Mouse (Mus musculus): ENCODE measurements at regions not wholly inside any gene's neighbourhood (a gene's known extent, or its start where the extent isn't known, plus 50 kb on each side); places are given as distances from the start of the nearest gene placed in this dataset.

DNA sequence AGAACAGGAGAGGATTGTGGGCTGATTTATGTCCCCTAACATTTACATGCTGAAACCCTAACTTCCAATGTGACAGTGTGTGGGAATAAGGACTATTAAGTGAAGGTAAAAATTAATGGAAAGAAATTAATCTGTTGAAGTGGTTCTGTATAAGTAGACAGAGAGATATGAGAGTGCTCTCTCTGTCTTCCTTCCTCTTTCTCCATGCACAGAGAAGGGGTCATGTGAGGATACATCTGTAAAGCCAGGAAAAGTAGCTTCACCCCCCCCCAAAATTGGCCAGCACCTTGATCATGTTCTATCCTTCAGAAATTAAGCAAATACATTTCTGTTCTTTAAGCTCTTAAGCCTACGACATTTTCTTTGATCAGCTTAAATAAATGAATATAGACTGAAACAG is 268.6 kb upstream of the Ccdc54 start:
- no peak for ATAC-seq (replicated peaks; ENCODE audit: poor library complexity, severe bottlenecking)

DNA sequence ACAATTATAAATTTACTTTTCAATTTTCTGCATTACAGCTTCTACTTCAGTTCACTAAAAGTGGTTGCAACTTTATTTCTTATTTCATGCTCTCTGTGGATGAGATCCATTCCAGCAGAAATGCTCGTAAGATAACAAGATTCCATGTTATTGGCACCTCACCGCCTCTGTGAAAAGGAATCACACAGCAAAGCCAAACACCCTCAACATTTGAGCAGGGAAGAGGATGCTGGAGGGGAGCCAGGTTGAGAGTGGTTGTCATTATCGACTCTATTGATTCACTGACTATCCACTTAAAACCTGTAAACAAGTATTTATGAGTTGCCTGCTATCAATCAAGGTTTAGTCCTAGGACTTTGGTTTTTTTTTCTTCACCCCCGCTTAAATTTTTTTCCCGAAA is 261.1 kb upstream of the Ccdc54 start:
- no peak for ATAC-seq (replicated peaks; ENCODE audit: poor library complexity, severe bottlenecking)

DNA sequence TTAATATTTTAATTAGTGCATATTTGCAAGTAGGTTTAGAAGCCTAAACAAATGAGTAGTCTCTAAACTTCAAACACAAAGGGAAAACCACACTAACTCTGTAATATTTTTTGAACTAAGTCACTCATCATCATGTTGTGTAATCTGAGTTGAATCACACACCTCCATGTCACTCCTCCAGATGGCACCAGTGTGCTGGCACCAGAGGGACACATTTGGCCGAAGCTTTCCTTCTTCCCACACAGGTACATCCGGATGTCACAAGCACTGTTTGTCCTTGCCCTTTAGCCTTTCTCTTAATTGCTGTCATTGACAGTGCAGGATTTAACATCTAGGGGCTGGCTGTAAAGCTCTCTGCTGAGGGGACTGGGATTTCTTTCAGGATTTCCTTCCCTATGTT is 256.7 kb upstream of the Ccdc54 start:
- no peak for ATAC-seq (replicated peaks; ENCODE audit: poor library complexity, severe bottlenecking)

GRCm38 (mm10) chr16:50846505-50846904 is 255.6 kb upstream of the Ccdc54 start:
- ATAC-seq (replicated peaks; ENCODE audit: poor library complexity, severe bottlenecking): no peak

DNA sequence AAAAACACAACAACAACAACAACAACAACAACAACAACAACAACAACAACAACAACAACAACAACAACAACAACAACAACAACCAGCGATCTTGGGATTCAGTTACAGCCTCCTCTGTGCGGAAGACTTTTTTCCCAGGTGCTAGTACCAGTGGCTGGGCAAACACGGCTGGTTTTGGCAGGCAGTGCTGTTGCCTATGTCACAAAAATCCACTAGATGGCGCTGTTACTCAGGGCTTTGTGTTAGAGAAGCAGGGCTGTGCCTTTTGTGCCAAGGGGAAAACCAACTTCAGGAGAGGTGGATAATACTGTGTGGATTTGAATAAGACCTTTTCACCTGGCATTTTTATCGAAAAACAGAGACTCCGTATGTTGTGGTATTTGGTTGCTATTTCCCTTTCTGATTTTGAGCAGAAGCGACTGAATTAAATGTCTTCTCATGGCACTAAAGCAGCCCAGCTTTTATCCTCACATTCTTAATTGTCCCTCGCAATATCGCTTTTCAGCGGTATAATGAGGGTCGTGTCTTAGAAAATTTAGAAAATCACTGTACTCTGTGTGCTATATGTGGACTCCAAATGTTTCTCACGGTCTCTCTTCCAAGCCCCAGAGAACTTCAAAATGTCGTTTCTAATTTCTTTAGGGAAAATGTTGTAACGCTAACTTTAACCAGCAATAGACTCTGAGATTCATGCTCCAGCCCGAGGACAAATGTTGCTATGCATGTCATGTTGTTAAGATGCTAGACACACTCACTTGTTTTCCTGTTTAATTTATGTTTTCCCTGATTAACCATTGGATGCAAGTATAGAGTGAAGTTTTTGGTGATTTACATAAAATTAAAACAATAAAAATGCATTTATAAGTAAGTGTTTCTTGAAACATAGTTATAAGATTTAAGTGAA is 251.0 kb upstream of the Ccdc54 start:
- peak; percentile 72 for ATAC-seq (replicated peaks; ENCODE audit: poor library complexity, severe bottlenecking)

- no peak for ATAC-seq (replicated peaks; ENCODE audit: poor library complexity, severe bottlenecking)
Measured at GRCm38 (mm10) chr16:50841205-50841604, 250.3 kb upstream of the Ccdc54 start.

DNA sequence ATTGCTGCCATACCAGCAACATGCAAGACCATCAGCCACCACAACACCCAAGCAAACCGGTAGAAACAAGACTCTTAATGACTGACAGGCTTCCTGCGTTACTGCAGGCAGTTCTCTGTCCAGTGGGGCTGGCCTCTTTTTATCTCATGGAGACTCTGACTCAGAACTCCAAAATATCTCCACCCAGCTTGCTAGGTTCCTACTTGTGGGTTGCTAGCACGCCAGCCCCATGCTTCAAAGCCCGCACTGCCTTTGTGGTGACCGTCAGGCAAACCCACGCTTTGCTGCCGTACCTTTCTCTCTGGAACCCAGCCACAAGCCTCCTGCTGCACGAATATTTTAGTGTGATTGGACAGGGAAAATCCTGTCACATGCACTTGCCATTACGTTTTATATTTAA is 248.7 kb upstream of the Ccdc54 start:
- no peak for ATAC-seq (replicated peaks; ENCODE audit: poor library complexity, severe bottlenecking)

DNA sequence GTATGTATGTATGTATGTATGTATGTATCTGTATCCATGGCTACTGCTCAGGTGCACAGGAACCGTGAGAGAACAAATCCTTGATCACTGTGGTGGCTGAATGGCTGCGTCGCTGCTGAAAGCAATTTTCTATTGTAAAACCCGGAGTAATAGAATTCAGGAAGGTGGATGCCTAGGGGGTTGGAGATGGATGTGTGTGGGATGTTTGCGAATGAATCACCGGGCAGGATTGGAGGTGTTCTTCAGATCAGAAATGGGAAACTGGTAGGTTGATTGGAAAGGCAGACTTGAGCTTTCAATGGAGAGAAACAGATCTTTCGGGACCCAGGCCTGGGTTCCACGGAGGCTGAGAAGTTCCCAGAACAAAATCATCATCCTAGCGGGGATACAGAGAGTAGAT is 246.5 kb upstream of the Ccdc54 start:
- ATAC-seq (replicated peaks; ENCODE audit: poor library complexity, severe bottlenecking): no peak

- no peak for ATAC-seq (replicated peaks; ENCODE audit: poor library complexity, severe bottlenecking)
Measured at GRCm38 (mm10) chr16:50836457-50836856, 245.5 kb upstream of the Ccdc54 start.

DNA sequence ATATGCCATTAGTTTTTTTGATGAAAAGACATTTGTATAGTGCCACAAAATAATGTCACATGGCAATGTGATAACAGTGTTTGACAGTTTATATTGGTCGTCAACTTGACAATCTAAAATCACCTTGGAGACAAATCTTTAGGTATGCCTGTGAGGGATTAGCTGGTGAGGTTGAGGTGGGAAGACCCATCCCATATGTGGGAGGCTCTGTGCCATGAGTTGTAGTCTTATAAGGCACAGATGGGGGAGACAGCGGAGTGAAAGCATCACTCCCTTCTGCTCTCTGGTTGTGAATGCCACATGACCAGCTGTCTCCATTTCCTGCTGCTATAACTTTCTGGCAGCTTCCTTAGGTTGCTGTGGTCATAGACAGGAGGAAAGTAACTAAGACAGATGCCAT is 242.4 kb upstream of the Ccdc54 start:
- no peak for ATAC-seq (replicated peaks; ENCODE audit: poor library complexity, severe bottlenecking)

GRCm38 (mm10) chr16:50822352-50822751 is 231.4 kb upstream of the Ccdc54 start:
- no peak for ATAC-seq (replicated peaks; ENCODE audit: poor library complexity, severe bottlenecking)

- ATAC-seq (replicated peaks; ENCODE audit: poor library complexity, severe bottlenecking): no peak
Measured at GRCm38 (mm10) chr16:50814626-50815025, 223.7 kb upstream of the Ccdc54 start.

DNA sequence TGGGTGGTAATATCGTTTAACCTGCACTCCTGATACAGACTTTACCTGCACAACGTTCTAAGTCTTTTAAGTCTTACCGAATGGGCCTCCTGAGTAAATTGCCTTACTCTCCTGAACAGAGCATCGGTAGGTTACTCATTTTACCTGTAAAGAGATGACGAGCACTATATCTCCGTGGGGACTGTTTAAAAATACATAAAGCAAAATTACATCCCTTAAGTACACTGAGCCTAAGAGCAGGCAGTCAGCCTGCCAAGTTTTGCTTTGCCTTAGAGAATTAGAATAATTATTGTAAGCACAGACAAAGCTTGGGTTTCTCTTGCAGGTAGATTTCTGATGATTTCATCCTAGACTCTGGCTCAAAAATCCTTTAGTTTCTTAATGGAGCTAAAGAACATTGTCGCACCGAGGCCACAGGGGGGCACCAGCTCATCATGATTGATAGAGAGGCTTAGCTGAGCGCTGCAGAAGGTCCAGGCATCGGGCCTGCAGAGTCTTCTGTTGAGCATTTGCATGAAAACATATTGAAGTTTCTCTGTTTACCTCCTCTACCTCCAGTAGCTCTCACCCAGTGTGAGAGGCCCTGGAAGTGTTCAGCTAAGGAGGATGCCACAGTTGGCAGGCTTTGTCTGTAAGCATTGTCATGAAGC is 208.3 kb upstream of the Ccdc54 start:
- ATAC-seq (replicated peaks; ENCODE audit: poor library complexity, severe bottlenecking): peak; percentile 62

- no peak for ATAC-seq (replicated peaks; ENCODE audit: poor library complexity, severe bottlenecking)
Measured at GRCm38 (mm10) chr16:50798095-50798494, 207.1 kb upstream of the Ccdc54 start.

DNA sequence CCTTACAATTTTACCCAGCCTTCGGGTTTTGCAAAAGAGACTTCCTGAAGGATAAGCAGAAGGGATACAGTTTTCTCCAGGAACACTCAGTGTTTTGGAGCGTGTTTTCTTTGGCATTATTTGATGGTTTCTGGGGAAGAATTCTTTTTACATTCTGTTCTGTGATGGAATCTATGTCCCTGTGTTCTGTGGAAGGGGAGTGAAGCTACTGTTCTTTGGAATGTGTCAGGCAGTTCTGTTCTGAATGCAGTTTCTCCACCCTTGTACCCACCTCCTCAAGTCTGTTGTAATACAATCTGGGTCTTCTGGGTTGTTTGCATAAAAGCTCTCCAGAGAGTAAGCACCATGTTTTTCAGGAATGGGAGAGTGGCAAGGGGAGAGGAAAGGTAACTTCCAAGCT is 202.0 kb upstream of the Ccdc54 start:
- ATAC-seq (replicated peaks; ENCODE audit: poor library complexity, severe bottlenecking): no peak

DNA sequence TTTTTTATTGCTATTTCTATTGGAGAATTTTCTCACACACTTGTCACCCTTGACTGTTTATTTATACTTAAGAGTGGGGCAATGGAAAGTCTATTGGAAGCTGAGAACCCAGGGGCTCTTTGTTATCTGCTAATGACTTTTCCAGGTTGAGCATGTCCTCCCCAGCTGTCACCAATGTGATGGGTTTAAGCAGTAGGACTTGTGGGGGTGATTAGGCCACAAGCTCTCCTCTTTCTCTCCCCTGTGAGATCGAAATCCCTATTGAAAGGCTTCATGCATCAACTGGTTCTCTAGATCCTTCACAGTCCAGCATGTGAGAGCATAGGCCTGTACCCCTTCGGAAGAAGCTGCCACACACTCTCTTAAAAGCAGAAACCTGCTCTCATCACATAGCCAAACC is 201.6 kb upstream of the Ccdc54 start:
- no peak for ATAC-seq (replicated peaks; ENCODE audit: poor library complexity, severe bottlenecking)

DNA sequence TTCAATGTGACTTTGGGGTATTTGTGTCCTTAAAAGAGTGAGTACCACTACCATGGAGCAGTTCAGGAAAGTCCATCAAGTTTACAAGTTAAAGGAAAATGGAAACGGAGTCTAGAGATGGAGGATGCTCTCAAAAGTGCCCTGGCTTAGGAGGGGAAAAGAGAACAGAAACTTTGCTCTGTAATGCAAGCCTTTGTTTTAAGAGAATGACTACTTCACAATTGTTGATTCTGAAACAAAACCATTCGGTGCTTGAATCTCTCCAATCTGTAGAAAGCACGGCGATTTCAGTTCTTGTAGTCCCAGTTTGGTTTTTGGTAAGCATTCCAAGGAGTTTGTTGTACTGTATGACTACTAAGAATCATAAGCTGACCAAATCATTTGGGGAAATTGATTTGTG is 197.7 kb upstream of the Ccdc54 start:
- no peak for ATAC-seq (replicated peaks; ENCODE audit: poor library complexity, severe bottlenecking)

DNA sequence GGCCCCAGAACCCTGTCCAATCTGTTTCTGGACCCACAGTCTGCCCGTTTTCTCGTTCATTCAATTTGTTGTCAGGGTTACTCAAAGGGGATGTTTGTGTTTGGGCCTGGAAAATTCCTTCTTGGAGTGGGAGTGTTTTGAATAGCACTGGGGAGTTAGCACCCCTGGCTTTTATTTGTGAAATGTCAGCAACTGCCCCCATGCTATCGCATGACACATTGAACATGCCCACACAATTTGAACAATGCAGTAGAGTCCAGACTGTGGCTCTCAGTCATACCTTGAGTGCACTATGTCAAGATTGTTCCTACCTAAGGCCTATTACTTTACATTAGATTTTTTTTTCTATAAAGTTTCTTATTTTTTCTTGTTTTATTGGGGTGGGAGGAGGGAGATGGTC is 195.2 kb upstream of the Ccdc54 start:
- ATAC-seq (replicated peaks; ENCODE audit: poor library complexity, severe bottlenecking): no peak

GRCm38 (mm10) chr16:50785384-50785783 is 194.4 kb upstream of the Ccdc54 start:
- no peak for ATAC-seq (replicated peaks; ENCODE audit: poor library complexity, severe bottlenecking)

DNA sequence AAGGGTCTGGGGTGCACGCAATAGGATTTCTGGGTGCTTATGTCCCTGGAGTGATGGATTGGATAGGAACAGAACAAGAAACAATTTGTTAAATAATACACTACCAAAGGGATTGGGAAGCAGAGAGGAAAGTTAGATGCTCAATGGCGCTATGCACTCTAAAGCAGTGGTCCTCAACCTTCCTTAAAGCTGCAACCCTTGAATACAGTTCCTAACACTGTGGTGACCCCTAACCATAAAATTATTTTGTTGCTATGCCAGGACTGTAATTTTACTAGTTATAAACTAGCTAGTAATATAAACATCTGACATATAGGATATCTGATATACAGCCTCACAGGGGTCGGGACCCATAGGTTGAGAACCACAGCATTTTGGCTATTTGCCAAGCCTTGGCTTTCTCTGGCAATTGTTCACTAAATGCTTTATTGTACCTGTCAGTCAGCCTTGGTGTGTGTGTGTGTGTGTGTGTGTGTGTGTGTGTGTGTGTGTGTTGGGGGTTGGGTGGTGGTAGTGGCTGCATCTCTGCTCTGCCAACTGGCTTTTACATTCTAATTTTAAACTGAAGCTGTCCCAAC is 193.8 kb upstream of the Ccdc54 start:
- ATAC-seq (replicated peaks; ENCODE audit: poor library complexity, severe bottlenecking): no peak

GRCm38 (mm10) chr16:50783784-50784650 is 193.1 kb upstream of the Ccdc54 start:
- ATAC-seq (replicated peaks; ENCODE audit: poor library complexity, severe bottlenecking): no peak

Measured in granulocyte monocyte progenitor cell, adult 5-6 weeks (primary cell).